Mouse (Mus musculus): ENCODE measurements around the gene Ptpn6.
A peak's percentile ranks its signal among the peaks of the same experiment; 100 is the strongest.

- TF ChIP-seq CTCF (IDR thresholded peaks at IDR 0.05; ENCODE audit: extremely low read depth, insufficient read depth, insufficient read length, insufficient replicate concordance) (peak; percentile 9; the same call in 1 of the 2 replicates), POLR2A (IDR thresholded peaks at IDR 0.05; ENCODE audit: low read depth, low read length) (peak; percentile 92)
Measured at GRCm38 (mm10) chr6:124732476-124733370, 5.8 kb downstream of the Ptpn6 start.

Measured in spleen, adult 2 months (tissue).